Comparison of ENCODE assay signal across 9 mouse cellular contexts in the genomic region with DNA sequence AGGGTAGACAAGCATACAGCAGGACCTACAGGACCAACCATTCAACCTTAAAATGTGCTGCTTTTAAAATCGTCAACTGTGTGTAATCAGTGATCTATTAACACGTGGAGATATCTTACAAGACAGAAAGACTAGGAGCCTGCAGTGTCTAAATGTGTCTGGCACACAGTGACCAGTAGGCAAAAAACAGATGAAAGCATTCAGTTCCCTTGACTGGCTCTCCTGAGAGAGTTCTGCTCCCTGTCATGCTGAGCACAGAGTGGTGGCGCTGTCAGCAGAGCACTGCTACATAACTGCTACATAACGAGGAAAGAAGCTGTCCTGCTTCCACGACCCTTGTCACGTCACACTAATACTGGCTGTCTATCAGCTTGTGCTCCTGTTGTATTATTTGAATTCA. TPM values are rescaled to one million over a fixed set of nuclear protein-coding genes. Genes with fewer than 3 reads are reported as not detected.
A peak's percentile ranks its signal among the peaks of the same experiment; 100 is the strongest.
DNase-seq lines count a peak whose midpoint lies in the region; ATAC-seq and TF ChIP-seq lines count a peak whose summit lies in the region.
"Had no signal": no experiment of that assay in that cellular context is flagged by ENCODE, and none has a peak within 500 bp of the region (broad histone marks: within the 10 kb centered on the region; RNA-seq: fewer than 3 reads in every experiment).

No protein-coding gene starts in this region.

- no peak overlapping the region for H3K4me2 ChIP-seq in heart, postnatal 0 days (ENCODE audit: low read depth, low read length)
- H3K4me2 ChIP-seq: liver, embryonic 15.5 days had no signal

- H3K27ac ChIP-seq in heart, postnatal 0 days (ENCODE audit: low read depth), result no peak overlapping the region
- H3K27ac ChIP-seq: liver, embryonic 15.5 days had no signal

- H3K9ac ChIP-seq in heart, postnatal 0 days (replicated peaks; ENCODE audit: low read depth, low read length), result no peak overlapping the region
- H3K9ac ChIP-seq: liver, embryonic 15.5 days had no signal

- H3K27me3 ChIP-seq in heart, postnatal 0 days (ENCODE audit: control insufficient read depth, insufficient read depth, low read length), result no peaks in the 10 kb centered on the region
- H3K27me3 ChIP-seq: liver, embryonic 15.5 days had no signal

- peak; percentile 27 for DNase-seq in heart, postnatal 0 days (ENCODE audit: low spot score)
- no peak for DNase-seq in heart, postnatal 4 days
- DNase-seq in A20 (ENCODE audit: low read depth, low spot score), result peak; percentile 80
- peak; percentile 43 for DNase-seq in brain, embryonic 14.5 days (ENCODE audit: low read depth)
- peak; percentile 27 to 59 for DNase-seq in kidney, postnatal 36 days
- DNase-seq in urinary bladder, postnatal 14 days (ENCODE audit: low spot score), result no peak
- DNase-seq in left cerebral cortex, adult 8-10 months (ENCODE audit: low spot score in 2 of 2), result no peak

- H3K4me3 ChIP-seq in heart, postnatal 0 days (ENCODE audit: low read depth, low read length), result no peak overlapping the region
- H3K4me3 ChIP-seq: liver, embryonic 15.5 days had no signal

- peak; percentile 32 for TF ChIP-seq CTCF in heart, postnatal 0 days (IDR thresholded peaks at IDR 0.05; ENCODE audit: low read depth)
- peak; percentile 20; the same call in 1 of the 2 replicates for TF ChIP-seq CTCF in brain, embryonic 14.5 days (IDR thresholded peaks at IDR 0.05; ENCODE audit: borderline replicate concordance, extremely low read depth, insufficient read depth, insufficient read length)

- WGBS in heart, postnatal 0 days, result 28% methylated on average over 6 of the region's 6 CpGs

- no peaks in the 10 kb centered on the region for H3K36me3 ChIP-seq in heart, postnatal 0 days (replicated peaks; ENCODE audit: control insufficient read depth, insufficient read depth, low read length)
- H3K36me3 ChIP-seq: liver, embryonic 15.5 days had no signal

- TF ChIP-seq POLR2A in brain, embryonic 14.5 days (IDR thresholded peaks at IDR 0.05; ENCODE audit: borderline replicate concordance, extremely low read depth, insufficient read depth, insufficient read length, poor library complexity, severe bottlenecking), result no peak

- ATAC-seq in heart, postnatal 0 days (ENCODE audit: insufficient read depth, low read depth), result peak; percentile 70
- ATAC-seq in erythroid progenitor cell, adult 5-6 weeks (replicated peaks; ENCODE audit: low FRiP score, poor library complexity, severe bottlenecking), result no peak

- TF ChIP-seq EP300 in heart, postnatal 0 days (IDR thresholded peaks at IDR 0.05; ENCODE audit: low read depth), result no peak

- H3K4me1 ChIP-seq in heart, postnatal 0 days (ENCODE audit: control insufficient read depth, insufficient read depth), result peaks cover 23% of the 10 kb centered on the region

- H3K9me3 ChIP-seq in heart, postnatal 0 days (replicated peaks; ENCODE audit: control insufficient read depth, low read length), result no peaks in the 10 kb centered on the region
- H3K9me3 ChIP-seq: liver, embryonic 15.5 days had no signal

RNA-seq across cellular contexts. Expression of a gene that starts 30.2 kb away (rescaled TPM):
- 53.1 and 58.6 TPM in 2 replicates for total RNA-seq in heart, postnatal 0 days (2014; rRNA removed; ENCODE audit: low replicate concordance)
- polyA plus RNA-seq in heart, postnatal 0 days (2015; fragmentation: Nextera tagmentation; extraction: Ambion mirVana), result 38.0 and 41.7 TPM in 2 replicates
- 100 to 1,000 TPM in 1 of 2 experiments, 10 to 100 TPM in 1; 93.6 to 106 TPM for total RNA-seq in heart, postnatal 4 days (2021)
- 101 and 129 TPM in 2 replicates for polyA plus RNA-seq in brain, embryonic 14.5 days (2012; rRNA removed)
- total RNA-seq in left cerebral cortex, adult 8-10 months (2022), result 100 to 1,000 TPM; 401 to 436 (median 430) TPM
- 12.6 and 15.9 TPM in 2 replicates for total RNA-seq in erythroid progenitor cell, adult 5-6 weeks (2015; ENCODE audit: low replicate concordance)
- total RNA-seq in erythroid progenitor cell, adult 5-6 weeks (2017; ENCODE audit: low replicate concordance), result 13.5 and 18.2 TPM in 2 replicates

Comparison
In these comparisons a context has a peak if more than half of its experiments do, and no peak if none do; other contexts are left out.
1. DNase-seq: peak in heart, postnatal 0 days (single experiment), A20 (single experiment), brain, embryonic 14.5 days (single experiment) and kidney, postnatal 36 days (2 of 2); none in heart, postnatal 4 days (single experiment), urinary bladder, postnatal 14 days (single experiment) and left cerebral cortex, adult 8-10 months (0 of 2).